Mouse (Mus musculus): ENCODE data around the gene Btbd19.

- TF ChIP-seq CTCF (IDR thresholded peaks at IDR 0.05; ENCODE audit: low read depth, low read length) = no peak
- TF ChIP-seq GATA1 (IDR thresholded peaks at IDR 0.05; ENCODE audit: borderline replicate concordance, low read length) = no peak
Measured at GRCm38 (mm10) chr4:117143023-117143422, 17.5 kb upstream of the Btbd19 start.

Data from G1E (cell line).